Mouse (Mus musculus) hindbrain, postnatal 0 days (tissue): ENCODE measurements at regions not wholly inside any gene's neighbourhood (a gene's known extent, or its start where the extent isn't known, plus 50 kb on each side); places are given as distances from the start of the nearest gene placed in this dataset.
A peak's percentile ranks its signal among the peaks of the same experiment; 100 is the strongest.

Experiments used
- ATAC-seq: fragments of 200-750 bp; cut with Nextera tagmentation; 2 replicates; pipeline ENCODE4 v1.8.0; 2017; ENCODE audit warnings: mild to moderate bottlenecking, moderate TSS enrichment, moderate library complexity
- DNase-seq: peaks from one replicate; pipeline ENCODE4 v3.0.0-alpha.2; 2015; ENCODE audit warnings: low spot score
- H3K27ac ChIP-seq: fragments of 300-500 bp; sonication (generic); 2 replicates; pipeline ENCODE4 v1.5.1; 2014; ENCODE audit warnings: mild to moderate bottlenecking
- H3K27me3 ChIP-seq: fragments of 300-500 bp; sonication (generic); 2 replicates; pipeline ENCODE4 v1.6.1; 2014; ENCODE audit warnings: low read length, mixed read lengths; ENCODE audit not compliant: insufficient read depth
- H3K36me3 ChIP-seq: fragments of 300-500 bp; sonication (generic); 2 replicates; pipeline ENCODE4 v1.6.1; 2014; ENCODE audit warnings: low read length, mixed read lengths; ENCODE audit not compliant: insufficient read depth
- H3K4me1 ChIP-seq: fragments of 300-500 bp; sonication (generic); 2 replicates; pipeline ENCODE4 v1.6.1; 2014; ENCODE audit warnings: antibody characterized with exemption, low read length, mixed read lengths; ENCODE audit not compliant: insufficient read depth
- H3K4me2 ChIP-seq: fragments of 300-500 bp; sonication (generic); 2 replicates; pipeline ENCODE4 v1.6.1; 2014; ENCODE audit warnings: low read depth, mild to moderate bottlenecking, low read length, moderate library complexity, mixed read lengths
- H3K4me3 ChIP-seq: fragments of 300-500 bp; sonication (generic); 2 replicates; pipeline ENCODE4 v1.5.1; 2014; ENCODE audit warnings: low read length
- H3K9ac ChIP-seq: fragments of 300-500 bp; sonication (generic); replicated peaks from 2 replicates; pipeline ENCODE4 v1.6.1; 2014; ENCODE audit warnings: mild to moderate bottlenecking, low read length, moderate library complexity, mixed read lengths
- H3K9me3 ChIP-seq: fragments of 300-500 bp; sonication (generic); 2 replicates; pipeline ENCODE4 v1.6.1; 2016; ENCODE audit warnings: low read length, mixed read lengths
- CTCF ChIP-seq: IDR thresholded peaks from 2 replicates; pipeline ENCODE4 v1.5.1; 2016; ENCODE audit warnings: antibody characterized with exemption, control low read depth, low read depth
- WGBS: fragments of 180-500 bp; shearing (Covaris S2); extraction: QIAGEN DNeasy Blood & Tissue Kit; methylation state at CpG from one replicate; pipeline ENCODE4 v1.1.7; 2014; 5-methylcytosine and 5-hydroxymethylcytosine counted together

DNA sequence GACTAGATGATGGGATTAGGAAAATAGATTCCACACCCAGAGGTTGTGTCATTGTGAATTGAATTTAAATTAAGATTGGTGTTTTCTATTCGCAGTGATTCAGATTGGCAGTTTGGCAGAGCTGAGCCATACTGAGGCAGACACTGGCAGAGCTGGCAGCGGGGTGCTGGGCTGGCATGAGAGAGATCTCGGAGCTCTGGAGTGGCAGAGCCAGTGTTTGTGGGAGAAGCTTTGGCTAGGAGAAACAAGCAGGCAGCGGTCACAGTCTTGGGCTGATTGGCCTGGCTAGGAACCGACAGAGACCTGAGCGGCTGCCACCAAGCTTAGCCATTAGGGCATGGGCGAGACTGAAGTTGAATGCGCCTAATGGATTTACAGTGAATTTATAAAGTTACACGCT, 1240.3 kb upstream of the Crim1 start:
- H3K9ac ChIP-seq = no peak overlapping the region
- H3K4me3 ChIP-seq = no peak overlapping the region
- 76% methylated on average over 9 of the region's 9 CpGs for WGBS
- H3K4me1 ChIP-seq = no peaks in the 10 kb centered on the region
- no peaks in the 10 kb centered on the region for H3K9me3 ChIP-seq
- no peak overlapping the region for H3K27ac ChIP-seq
- TF ChIP-seq CTCF = no peak
- ATAC-seq (no peak), DNase-seq (peak; percentile 27)
- no peaks in the 10 kb centered on the region for H3K36me3 ChIP-seq
- H3K27me3 ChIP-seq = no peaks in the 10 kb centered on the region
- no peak overlapping the region for H3K4me2 ChIP-seq
